Mouse (Mus musculus) intestine, postnatal 0 days (tissue): Measurements from ENCODE around the gene Tmem132b. TPM values are rescaled to one million over a fixed set of nuclear protein-coding genes. Genes with fewer than 3 reads are reported as not detected.

ENCODE experiments used
- ATAC-seq: fragments of 200-750 bp; cut with Nextera tagmentation; 2 replicates; pipeline ENCODE4 v1.8.0; 2017; ENCODE audit warnings: mild to moderate bottlenecking, moderate TSS enrichment, moderate library complexity
- H3K27ac ChIP-seq: fragments of 300-500 bp; sonication (generic); 2 replicates; pipeline ENCODE4 v1.5.1; 2014; ENCODE audit warnings: mild to moderate bottlenecking, low read depth, low read length, moderate library complexity
- H3K27me3 ChIP-seq: fragments of 300-500 bp; sonication (generic); replicated peaks from 2 replicates; pipeline ENCODE4 v1.6.1; 2014; ENCODE audit warnings: low read length, mixed read lengths; ENCODE audit not compliant: control insufficient read depth, insufficient read depth
- H3K36me3 ChIP-seq: fragments of 300-500 bp; sonication (generic); 2 replicates; pipeline ENCODE4 v1.6.1; 2014; ENCODE audit warnings: mild to moderate bottlenecking, moderate library complexity; ENCODE audit not compliant: control insufficient read depth, insufficient read depth
- H3K4me1 ChIP-seq: fragments of 300-500 bp; sonication (generic); replicated peaks from 2 replicates; pipeline ENCODE4 v1.6.1; 2014; ENCODE audit warnings: antibody characterized with exemption, low read length, mixed read lengths; ENCODE audit not compliant: control insufficient read depth, insufficient read depth
- H3K4me2 ChIP-seq: fragments of 300-500 bp; sonication (generic); replicated peaks from 2 replicates; pipeline ENCODE4 v1.6.1; 2014; ENCODE audit warnings: low read depth, mild to moderate bottlenecking, moderate library complexity
- H3K4me3 ChIP-seq: fragments of 300-500 bp; sonication (generic); 2 replicates; pipeline ENCODE4 v1.5.1; 2014; ENCODE audit warnings: low read depth, low read length
- H3K9ac ChIP-seq: fragments of 300-500 bp; sonication (generic); 2 replicates; pipeline ENCODE4 v1.6.1; 2014; ENCODE audit warnings: mild to moderate bottlenecking, low read depth, low read length
- H3K9me3 ChIP-seq: fragments of 300-500 bp; sonication (generic); 2 replicates; pipeline ENCODE4 v1.6.1; 2016; ENCODE audit warnings: mixed run types; ENCODE audit not compliant: control insufficient read depth
- CTCF ChIP-seq: sonication (generic); IDR thresholded peaks from 2 replicates; pipeline ENCODE4 v1.5.1; 2016; ENCODE audit warnings: low read depth, mild to moderate bottlenecking, control low read depth, antibody characterized with exemption, moderate library complexity
- WGBS: fragments of 180-500 bp; shearing (Covaris S2); extraction: QIAGEN DNeasy Blood & Tissue Kit; methylation state at CpG from one replicate; pipeline ENCODE4 v1.1.7; 2014; 5-methylcytosine and 5-hydroxymethylcytosine counted together
- polyA plus RNA-seq: library from polyadenylated mRNA; unstranded; fragments of >200 nt; fragmentation: Nextera tagmentation; extraction: Ambion mirVana; gene quantifications from 2 replicates; pipeline ENCODE4 v1.2.1, GENCODE M21; 2015

Tmem132b gene
- polyA plus RNA-seq, 1 experiment from 2014 or later, result 0.25 TPM

DNA sequence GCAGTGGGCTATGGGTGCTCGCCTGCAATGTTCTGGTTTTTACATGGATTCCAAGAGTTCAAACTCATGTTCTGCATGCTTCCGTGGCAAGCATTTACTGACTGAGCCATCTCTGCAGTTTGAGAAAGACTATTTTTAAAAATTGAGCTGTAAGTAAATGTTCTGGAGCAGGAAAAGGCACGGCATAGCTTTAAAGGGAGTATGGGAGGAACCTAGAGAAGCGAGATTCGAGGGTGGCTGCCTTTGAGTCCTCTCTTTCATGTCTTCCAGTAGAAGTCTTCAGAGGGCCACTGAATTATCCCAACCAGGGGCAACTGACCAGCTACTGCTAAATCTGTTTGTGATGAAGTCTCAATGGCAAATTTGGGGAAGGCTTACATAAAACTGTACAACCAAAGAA lies 221.0 kb downstream of the Tmem132b start:
- H3K27ac ChIP-seq, result no peak overlapping the region
- no peaks in the 10 kb centered on the region for H3K27me3 ChIP-seq
- no peak overlapping the region for H3K4me3 ChIP-seq
- H3K36me3 ChIP-seq, result no peaks in the 10 kb centered on the region
- 83% methylated on average over 5 of the region's 5 CpGs for WGBS
- ATAC-seq, result no peak
- TF ChIP-seq CTCF, result no peak
- no peaks in the 10 kb centered on the region for H3K9me3 ChIP-seq
- no peak overlapping the region for H3K9ac ChIP-seq
- H3K4me1 ChIP-seq, result no peaks in the 10 kb centered on the region
- no peak overlapping the region for H3K4me2 ChIP-seq

- no peak overlapping the region for H3K4me2 ChIP-seq
- no peak overlapping the region for H3K27ac ChIP-seq
- no peaks in the 10 kb centered on the region for H3K27me3 ChIP-seq
- no peaks in the 10 kb centered on the region; the same call in 1 of the 2 replicates for H3K9me3 ChIP-seq
- ATAC-seq, result no peak
- no peak overlapping the region for H3K4me3 ChIP-seq
- no peak for TF ChIP-seq CTCF
- WGBS, result 87% methylated on average over 7 of the region's 7 CpGs
- no peaks in the 10 kb centered on the region for H3K4me1 ChIP-seq
- H3K9ac ChIP-seq, result no peak overlapping the region
- no peaks in the 10 kb centered on the region for H3K36me3 ChIP-seq
Measured at GRCm38 (mm10) chr5:125756987-125757530, 225.5 kb downstream of the Tmem132b start.

DNA sequence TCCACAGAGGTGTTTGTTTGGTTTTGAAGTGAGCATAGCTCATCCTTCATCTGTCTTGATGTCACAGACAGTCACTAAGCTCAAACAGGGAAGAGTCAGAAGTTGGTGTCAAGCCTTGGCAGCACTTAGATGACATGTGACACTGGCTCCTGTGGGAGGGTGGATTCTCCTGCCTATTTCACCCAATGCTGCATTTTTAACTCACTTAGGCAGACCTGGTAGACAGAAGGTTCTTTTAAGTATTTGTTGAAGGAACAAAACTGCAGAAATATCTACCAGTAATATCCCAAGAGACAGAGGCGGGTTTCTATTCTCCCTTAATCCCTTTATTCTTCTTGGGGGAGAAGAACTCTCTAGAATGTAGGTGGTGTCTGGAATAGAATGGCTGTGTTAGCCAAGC lies 226.9 kb downstream of the Tmem132b start:
- Histone ChIP-seq H3K9me3 (peaks cover 3% of the 10 kb centered on the region), H3K27ac (no peak overlapping the region), H3K9ac (no peak overlapping the region), H3K27me3 (no peaks in the 10 kb centered on the region), H3K4me3 (no peak overlapping the region), H3K36me3 (no peaks in the 10 kb centered on the region), H3K4me1 (no peaks in the 10 kb centered on the region), H3K4me2 (no peak overlapping the region)
- no peak for TF ChIP-seq CTCF
- ATAC-seq, result no peak
- WGBS, result 76% methylated on average over 1 of the region's 1 CpGs

- no peak overlapping the region for H3K9ac ChIP-seq
- WGBS, result 56% methylated on average over 6 of the region's 6 CpGs
- H3K27me3 ChIP-seq, result no peaks in the 10 kb centered on the region
- no peak overlapping the region for H3K27ac ChIP-seq
- no peak overlapping the region for H3K4me3 ChIP-seq
- no peak overlapping the region for H3K4me2 ChIP-seq
- TF ChIP-seq CTCF, result no peak
- no peaks in the 10 kb centered on the region for H3K4me1 ChIP-seq
- no peak for ATAC-seq
- H3K36me3 ChIP-seq, result no peaks in the 10 kb centered on the region
- H3K9me3 ChIP-seq, result peaks cover 3% of the 10 kb centered on the region; the same call in 1 of the 2 replicates
Measured at GRCm38 (mm10) chr5:125766941-125767340, 235.4 kb downstream of the Tmem132b start.

DNA sequence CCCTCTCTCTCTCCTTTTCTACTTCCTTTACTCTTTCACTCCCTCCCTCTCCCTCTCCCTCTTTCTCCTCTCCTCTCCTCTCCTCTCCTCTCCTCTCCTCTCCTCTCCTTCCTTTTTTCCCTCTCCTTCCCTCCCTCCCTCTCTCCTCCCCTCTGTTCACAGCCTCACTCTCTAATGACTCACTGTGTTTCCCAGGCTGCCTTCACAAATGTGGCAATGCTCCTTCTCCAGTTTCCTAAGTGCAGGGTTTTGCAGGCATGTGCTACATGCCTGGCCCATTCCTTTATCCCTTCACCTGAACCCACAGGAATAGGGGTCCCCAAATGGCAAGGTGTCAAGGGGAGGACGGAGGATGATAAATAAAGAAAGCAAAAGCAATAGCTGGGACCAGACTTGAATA lies 236.4 kb downstream of the Tmem132b start:
- no peak for ATAC-seq
- Histone ChIP-seq H3K9me3 (no peaks in the 10 kb centered on the region), H3K27me3 (no peaks in the 10 kb centered on the region), H3K4me2 (no peak overlapping the region), H3K36me3 (no peaks in the 10 kb centered on the region), H3K4me3 (no peak overlapping the region), H3K27ac (no peak overlapping the region), H3K4me1 (no peaks in the 10 kb centered on the region), H3K9ac (no peak overlapping the region)
- no peak for TF ChIP-seq CTCF
- WGBS, result 61% methylated on average over 1 of the region's 1 CpGs

- no peak overlapping the region for H3K4me2 ChIP-seq
- no peak for ATAC-seq
- WGBS, result 89% methylated on average over 4 of the region's 4 CpGs
- no peaks in the 10 kb centered on the region for H3K27me3 ChIP-seq
- H3K9ac ChIP-seq, result no peak overlapping the region
- 0 out of 2 replicates have a peak, but pooled peaks cover 6% of the 10 kb centered on the region for H3K9me3 ChIP-seq
- no peaks in the 10 kb centered on the region for H3K4me1 ChIP-seq
- no peaks in the 10 kb centered on the region for H3K36me3 ChIP-seq
- H3K4me3 ChIP-seq, result no peak overlapping the region
- peak; percentile 15; the same call in 1 of the 2 replicates for TF ChIP-seq CTCF
- H3K27ac ChIP-seq, result no peak overlapping the region
Measured at GRCm38 (mm10) chr5:125772238-125772637, 240.7 kb downstream of the Tmem132b start.

GRCm38 (mm10) chr5:125772756-125773155 lies 241.2 kb downstream of the Tmem132b start:
- Histone ChIP-seq H3K9me3 (0 out of 2 replicates have a peak, but pooled peaks cover 8% of the 10 kb centered on the region), H3K27ac (no peak overlapping the region), H3K27me3 (no peaks in the 10 kb centered on the region), H3K4me3 (no peak overlapping the region), H3K9ac (no peak overlapping the region), H3K36me3 (no peaks in the 10 kb centered on the region), H3K4me2 (no peak overlapping the region), H3K4me1 (no peaks in the 10 kb centered on the region)
- WGBS, result 53% methylated on average over 2 of the region's 2 CpGs
- TF ChIP-seq CTCF, result no peak
- ATAC-seq, result no peak
